Mouse (Mus musculus) spleen, postnatal 14 days (tissue): ENCODE measurements at regions not wholly inside any gene's neighbourhood (a gene's known extent, or its start where the extent isn't known, plus 50 kb on each side); places are given as distances from the start of the nearest gene placed in this dataset.

Experiments
- DNase-seq, 2 experiments: peaks; one replicate each; pipeline ENCODE4 v3.0.0; 2021 to 2022; ENCODE audit warnings: low spot score in 2 of 2

GRCm38 (mm10) chr13:31400401-31400800 lies 155.5 kb upstream of the Foxq1 start:
- DNase-seq: no peak

- no peak for DNase-seq
These were observed 150.6 kb upstream of the Foxq1 start for GRCm38 (mm10) chr13:31405312-31405711.

- DNase-seq: no peak
These were observed 147.4 kb upstream of the Foxq1 start for GRCm38 (mm10) chr13:31408439-31409122.

GRCm38 (mm10) chr13:31409123-31409513 lies 146.8 kb upstream of the Foxq1 start:
- no peak for DNase-seq

GRCm38 (mm10) chr13:31421556-31421955 lies 134.4 kb upstream of the Foxq1 start:
- no peak for DNase-seq

- DNase-seq: no peak
These were observed 132.3 kb upstream of the Foxq1 start for GRCm38 (mm10) chr13:31423599-31423998.

GRCm38 (mm10) chr13:31425825-31426500 lies 130.0 kb upstream of the Foxq1 start:
- DNase-seq: no peak

GRCm38 (mm10) chr13:31436434-31436833 lies 119.5 kb upstream of the Foxq1 start:
- DNase-seq: no peak

- no peak for DNase-seq
These were observed 115.9 kb upstream of the Foxq1 start for GRCm38 (mm10) chr13:31439761-31440627.

- no peak for DNase-seq
These were observed 97.1 kb upstream of the Foxq1 start for GRCm38 (mm10) chr13:31458883-31459282.

GRCm38 (mm10) chr13:31465141-31465540 lies 90.8 kb upstream of the Foxq1 start:
- DNase-seq: no peak

- DNase-seq: no peak
These were observed 90.2 kb upstream of the Foxq1 start for GRCm38 (mm10) chr13:31465711-31466110.

GRCm38 (mm10) chr13:31468131-31468530 lies 87.8 kb upstream of the Foxq1 start:
- no peak for DNase-seq

- DNase-seq: no peak
These were observed 87.0 kb upstream of the Foxq1 start for GRCm38 (mm10) chr13:31468983-31469382.

GRCm38 (mm10) chr13:31472366-31472765 lies 83.6 kb upstream of the Foxq1 start:
- DNase-seq: no peak

GRCm38 (mm10) chr13:31472804-31473203 lies 83.1 kb upstream of the Foxq1 start:
- DNase-seq: no peak

- no peak for DNase-seq
These were observed 82.7 kb upstream of the Foxq1 start for GRCm38 (mm10) chr13:31473275-31473674.

- DNase-seq: no peak
These were observed 80.1 kb upstream of the Foxq1 start for GRCm38 (mm10) chr13:31475845-31476244.

- DNase-seq: no peak
These were observed 78.6 kb upstream of the Foxq1 start for GRCm38 (mm10) chr13:31477171-31477867.

GRCm38 (mm10) chr13:31481105-31481844 lies 74.7 kb upstream of the Foxq1 start:
- no peak for DNase-seq

- no peak for DNase-seq
These were observed 69.6 kb upstream of the Foxq1 start for GRCm38 (mm10) chr13:31486373-31486772.
